Mouse (Mus musculus): ENCODE measurements around the gene Cdk14.

DNA sequence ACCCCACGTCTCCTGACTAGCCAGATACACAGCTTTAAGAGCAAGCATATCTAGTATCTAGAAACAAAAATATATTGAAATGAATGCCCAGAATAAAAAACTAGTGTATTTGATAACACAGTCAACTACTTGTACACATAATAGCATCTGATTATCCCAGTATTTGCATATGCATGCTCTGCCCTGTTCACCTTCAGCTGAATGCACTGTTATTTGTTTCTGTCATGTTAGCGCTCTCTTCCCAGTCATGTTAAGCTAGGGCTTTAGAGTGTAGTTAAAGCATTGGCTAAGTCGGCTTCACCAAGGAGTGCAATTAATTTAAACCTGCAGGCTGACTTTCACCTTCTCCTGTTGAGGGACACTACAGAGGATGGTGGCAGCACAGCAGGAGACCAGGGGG, 490.5 kb downstream of the Cdk14 start:
- TF ChIP-seq CTCF (IDR thresholded peaks at IDR 0.05; ENCODE audit: extremely low read depth, insufficient read depth, insufficient read length, insufficient replicate concordance) (no peak), POLR2A (IDR thresholded peaks at IDR 0.05; ENCODE audit: low read depth, low read length) (no peak)

Data from spleen, adult 2 months (tissue).